Mouse (Mus musculus) A20 (cell line): ENCODE results near the gene Uqcrfs1.
A peak's percentile ranks its signal among the peaks of the same experiment; 100 is the strongest.

Source experiments
- DNase-seq: peaks from one replicate; pipeline ENCODE4 v3.0.0-alpha.2; 2011; ENCODE audit warnings: low read depth, low spot score

Gene Uqcrfs1

DNA sequence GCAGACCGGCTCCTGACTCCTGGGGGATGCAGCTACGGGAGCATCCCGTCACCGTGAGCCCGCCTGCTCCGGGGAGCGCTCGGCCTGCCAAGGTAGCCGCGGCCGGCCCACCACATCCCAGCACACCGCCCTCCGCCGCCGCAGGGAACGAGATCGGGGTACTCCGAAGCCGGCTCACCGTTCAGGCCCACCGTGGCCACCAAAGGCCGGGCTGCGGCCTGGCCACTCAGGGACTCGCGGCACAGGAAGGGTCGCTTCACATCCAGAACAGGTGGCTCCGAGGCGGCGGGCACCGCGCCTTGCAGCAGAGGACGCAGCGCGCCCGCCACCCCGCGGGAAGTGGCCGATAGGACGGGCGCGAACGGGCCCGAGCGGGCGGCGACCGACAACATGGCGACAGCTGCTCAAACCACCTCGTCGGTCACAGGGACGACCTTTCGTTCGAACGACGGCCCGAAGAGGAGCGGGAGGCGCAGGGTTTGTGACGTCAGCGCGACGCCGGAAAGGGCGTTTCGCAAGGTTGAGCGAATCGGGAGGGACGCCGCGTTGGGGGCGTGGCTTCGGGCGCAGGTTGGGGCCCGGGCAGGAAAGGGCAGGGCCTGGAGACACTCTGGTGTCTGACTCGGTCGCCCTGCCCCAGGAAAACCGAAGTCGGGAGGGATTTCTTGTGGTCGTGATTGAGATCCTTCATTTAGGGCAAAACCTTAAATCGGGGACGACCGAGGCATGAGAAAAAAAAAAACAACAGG is at the start of gene Uqcrfs1:
Uqcrfs1 (minus strand) TSS at position 507 of the 749 bp plus-strand sequence.
- peak; percentile 98 for DNase-seq

DNA sequence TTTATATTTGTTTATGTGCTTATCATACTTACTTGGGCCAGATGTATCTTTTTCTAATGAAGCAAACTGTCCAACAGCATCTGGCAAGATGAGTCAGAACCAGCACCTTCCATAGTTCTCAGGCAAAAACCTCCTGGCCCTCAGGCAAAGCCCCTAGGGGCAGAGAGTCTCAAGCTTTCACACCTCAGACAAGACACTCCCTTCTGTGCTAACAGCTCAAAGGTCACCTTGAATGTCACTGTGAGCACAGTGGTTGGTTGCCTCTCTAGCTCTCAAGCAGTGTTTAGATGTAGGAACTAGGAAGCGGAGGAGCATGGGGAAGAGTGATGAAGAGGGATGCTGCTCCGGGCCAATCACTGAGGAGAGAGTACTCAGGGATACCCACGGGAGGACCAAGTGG is 40.6 kb upstream of the Uqcrfs1 start:
- no peak for DNase-seq

DNA sequence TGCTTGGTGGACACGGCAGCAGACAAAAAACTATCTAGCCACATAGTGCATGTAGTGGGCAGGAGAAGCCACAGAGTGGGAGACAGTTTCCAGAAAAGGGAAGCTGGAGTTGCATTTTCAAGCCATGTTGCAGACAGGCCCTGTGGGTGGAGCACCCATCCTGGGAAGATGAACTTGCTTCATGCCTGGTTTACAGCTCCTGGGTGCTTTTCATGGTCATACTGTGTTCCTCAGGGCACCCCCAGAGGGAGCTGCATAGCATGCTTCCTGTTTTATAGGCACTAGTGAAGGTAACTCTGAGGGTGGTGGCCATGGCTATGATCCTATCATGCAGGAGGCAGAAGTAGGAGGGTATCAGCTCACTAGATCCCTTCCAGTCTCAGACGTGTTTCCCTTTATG is 37.4 kb upstream of the Uqcrfs1 start:
- peak; percentile 56 for DNase-seq

DNA sequence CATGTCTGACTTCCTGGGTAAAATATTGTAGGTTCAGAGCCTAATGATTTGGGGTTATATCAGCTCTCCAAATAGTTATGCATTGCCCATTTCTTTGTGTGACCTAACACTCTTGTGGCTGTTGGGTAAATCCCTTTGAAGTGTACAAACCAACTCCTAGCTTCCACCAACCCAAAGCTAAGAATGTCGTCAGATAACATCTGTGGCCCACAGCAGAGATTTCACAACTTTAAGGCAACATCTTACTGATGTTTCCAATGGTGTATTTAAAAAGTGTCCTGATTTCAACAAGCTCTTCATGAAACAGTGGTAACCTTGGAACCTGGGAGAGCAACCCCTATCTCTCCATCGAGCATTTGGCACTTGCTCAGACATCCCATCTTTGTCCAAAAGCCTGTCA is 33.6 kb upstream of the Uqcrfs1 start:
- no peak for DNase-seq

DNA sequence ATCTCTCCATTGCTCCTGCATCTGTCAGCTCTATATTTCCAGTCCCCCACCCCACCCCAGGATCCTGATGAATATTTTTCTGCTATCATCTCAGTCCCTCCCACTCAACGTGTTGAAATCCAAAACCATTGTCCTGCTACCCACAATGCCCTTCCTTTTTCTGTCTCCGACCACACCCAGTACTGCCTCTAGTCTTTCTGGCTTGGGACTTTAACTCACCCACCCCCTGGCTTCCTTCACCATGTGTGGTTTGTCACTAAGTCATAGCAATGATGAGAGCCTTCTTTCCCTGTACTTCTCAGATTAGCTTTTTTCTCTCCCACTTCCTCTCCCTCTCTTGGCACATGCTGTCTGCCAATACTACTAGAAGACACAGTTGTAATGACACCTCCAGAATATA is 31.7 kb upstream of the Uqcrfs1 start:
- no peak for DNase-seq

DNA sequence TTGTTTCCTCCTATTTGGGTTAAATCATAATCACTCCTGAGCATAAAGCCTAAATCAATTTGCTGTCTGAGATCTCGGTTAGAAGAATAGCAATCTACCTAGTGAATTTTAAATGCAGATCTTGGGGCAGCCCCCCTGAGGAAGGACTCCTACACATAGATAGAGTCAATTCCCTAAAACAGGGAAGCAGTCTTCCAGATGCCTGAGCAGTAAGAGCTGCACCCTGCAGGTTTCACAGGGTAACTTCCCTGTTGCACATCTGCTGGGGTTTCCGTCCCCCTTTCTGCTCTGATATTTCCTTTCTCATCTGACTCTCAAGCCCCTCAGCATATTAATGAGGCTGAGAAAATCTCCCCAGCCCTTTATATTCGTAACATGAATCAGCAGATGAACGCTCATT is 27.8 kb upstream of the Uqcrfs1 start:
- DNase-seq: peak; percentile 84

DNA sequence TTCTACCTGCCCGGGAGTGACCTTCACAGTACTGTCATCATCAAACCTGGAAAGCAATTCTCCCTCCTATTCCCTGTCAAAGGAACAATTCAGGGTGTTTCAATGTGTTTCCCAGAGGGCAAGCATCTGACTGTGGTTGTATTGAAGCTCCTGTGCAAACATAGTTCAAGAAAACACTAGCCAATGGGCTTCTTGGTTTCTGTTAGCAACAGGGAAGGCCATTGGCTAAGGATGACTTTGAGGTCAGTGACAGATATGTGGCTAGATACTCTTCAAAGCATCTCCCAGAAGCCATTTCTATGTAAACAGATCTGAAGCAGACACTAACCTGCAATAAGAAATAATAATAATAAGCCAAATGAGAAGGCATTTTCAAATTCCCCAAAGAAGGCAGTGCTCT is 25.0 kb upstream of the Uqcrfs1 start:
- no peak for DNase-seq

DNA sequence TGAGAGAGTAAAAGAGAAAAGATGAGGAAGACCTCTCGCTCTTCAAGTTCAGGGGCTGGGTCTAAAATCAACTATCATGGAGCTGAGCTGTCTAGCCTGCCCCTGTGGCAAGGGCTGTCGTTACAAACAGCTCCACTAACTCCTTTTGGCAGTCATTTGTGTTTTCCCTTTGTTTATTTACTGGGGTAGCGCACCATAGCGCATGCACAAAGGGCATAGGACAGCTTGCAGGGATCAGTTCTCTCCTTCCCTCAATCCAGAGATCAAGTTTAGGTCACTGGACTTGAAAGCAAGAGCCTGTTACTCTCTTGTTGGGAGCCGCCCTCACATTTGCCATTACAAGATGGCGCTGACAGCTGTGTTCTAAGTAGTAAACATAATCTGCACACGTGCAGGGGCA is 22.4 kb upstream of the Uqcrfs1 start:
- DNase-seq: no peak

DNA sequence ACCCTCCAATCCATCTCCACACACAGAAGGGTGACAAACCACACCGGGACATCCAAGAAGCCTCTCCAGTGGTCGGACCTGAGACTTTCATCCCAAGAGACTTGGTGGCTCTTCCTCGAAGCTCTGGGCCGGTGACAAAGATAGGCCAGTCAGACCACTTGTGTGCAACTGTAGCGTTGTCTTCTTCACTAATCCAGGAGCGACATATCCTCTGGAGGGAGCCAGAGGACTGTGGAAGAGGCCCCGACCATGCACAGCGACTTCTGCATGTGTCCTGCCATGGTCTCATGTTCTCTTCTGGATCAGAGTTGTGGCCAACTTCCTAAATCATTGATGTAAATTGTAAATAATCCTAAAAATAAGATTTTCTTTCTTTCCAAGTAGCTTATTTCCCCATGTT is 21.6 kb upstream of the Uqcrfs1 start:
- DNase-seq: peak; percentile 76

DNA sequence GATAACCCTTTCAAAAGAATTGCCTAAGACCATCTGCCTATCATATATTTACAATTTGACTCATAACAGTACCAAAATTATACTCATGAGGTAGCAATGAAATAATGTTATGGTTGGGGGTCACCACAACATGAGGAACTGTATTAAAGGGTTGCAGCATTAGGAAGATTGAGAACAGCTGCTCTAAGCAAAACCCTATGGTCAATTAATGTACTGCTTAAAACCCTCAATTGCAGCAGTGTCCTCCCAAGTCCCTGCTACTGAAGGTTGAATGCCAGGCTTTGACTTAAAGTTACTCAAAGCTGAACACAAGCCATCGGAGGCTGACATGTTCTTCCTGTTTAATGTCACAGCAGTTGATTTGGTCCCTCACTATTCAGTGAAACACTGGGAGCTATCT is 15.4 kb upstream of the Uqcrfs1 start:
- DNase-seq: no peak

DNA sequence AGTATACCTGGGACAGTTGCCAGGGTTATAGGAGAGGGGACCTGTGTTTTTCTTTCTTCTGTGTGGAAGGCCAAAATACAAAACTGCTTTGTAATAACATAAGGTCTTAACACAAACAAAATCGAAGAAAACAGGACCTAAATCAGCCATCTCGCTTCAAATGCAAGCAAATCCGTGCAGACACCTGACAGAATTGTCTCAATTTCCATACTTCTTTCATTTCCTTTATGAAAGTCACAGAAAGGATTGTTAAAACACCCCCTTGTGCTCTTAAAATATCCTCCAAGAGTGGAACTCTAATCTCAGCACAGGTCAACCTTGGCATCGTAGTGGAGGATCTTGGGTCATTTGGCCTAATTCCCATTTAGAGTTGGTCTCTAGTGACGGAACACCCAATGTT is 14.9 kb upstream of the Uqcrfs1 start:
- DNase-seq: peak; percentile 25

DNA sequence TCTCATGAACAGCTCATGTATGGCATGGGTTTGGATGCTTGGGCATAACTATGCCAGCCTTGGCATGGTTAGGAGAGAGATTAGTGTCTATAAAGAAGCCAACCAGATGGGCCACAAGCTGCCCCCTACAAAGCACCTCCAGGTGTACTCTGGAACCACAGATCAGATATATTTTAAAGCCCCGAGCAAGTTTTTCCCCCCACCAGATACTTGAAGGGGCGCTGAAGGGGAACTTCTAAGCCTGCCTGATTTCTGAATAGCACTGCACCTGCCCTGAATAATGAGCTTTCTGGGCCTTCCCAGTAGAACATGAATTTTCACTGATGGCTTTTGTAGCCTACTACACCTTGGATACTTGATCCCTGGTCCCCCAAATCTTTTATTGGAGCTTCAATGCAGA is 12.6 kb upstream of the Uqcrfs1 start:
- DNase-seq: peak; percentile 53

DNA sequence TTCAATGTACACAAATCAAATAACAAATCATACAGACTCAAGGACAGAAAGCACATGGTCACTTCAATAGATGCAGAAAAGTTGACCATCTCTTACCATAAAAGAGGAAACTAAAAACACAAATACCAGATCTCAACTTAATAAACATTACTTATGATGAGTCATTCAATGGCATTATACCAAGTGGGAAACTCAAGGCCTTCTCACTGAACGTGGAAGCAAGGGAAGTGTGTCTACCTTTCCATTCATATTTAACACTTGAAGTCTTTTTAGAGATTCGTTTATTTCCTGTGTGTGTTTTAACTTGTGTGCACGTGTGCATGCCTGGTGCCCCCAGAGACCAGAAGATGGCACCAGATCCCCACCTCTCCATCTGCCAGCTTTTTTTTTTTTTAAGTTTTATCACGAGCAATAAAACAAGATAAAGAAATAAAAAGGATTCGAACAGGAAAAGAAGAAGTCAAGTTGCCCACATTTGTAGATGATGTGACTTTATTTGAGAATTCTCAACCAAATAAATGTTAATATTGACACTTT is 8.0 kb upstream of the Uqcrfs1 start:
- DNase-seq: peak; percentile 63

DNA sequence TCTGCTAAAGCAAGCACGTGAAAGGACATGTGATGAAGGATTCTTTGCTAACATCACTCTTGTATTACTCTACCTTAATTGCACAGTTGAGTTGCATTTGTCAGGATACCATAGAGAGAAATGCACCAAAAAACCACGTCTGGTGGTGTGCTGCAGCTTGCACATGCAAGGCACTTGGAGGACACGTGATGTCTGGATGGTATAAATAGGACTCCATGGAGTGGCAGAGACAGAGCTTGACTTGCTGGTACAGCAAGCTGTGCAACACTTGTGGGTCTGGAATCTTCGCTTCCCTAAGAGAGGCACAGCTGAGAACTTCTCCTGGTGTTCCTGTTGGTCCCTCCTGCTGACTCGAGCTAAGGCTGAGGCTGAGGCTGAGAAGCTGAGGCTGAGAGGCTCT is 4.2 kb upstream of the Uqcrfs1 start:
- no peak for DNase-seq

DNA sequence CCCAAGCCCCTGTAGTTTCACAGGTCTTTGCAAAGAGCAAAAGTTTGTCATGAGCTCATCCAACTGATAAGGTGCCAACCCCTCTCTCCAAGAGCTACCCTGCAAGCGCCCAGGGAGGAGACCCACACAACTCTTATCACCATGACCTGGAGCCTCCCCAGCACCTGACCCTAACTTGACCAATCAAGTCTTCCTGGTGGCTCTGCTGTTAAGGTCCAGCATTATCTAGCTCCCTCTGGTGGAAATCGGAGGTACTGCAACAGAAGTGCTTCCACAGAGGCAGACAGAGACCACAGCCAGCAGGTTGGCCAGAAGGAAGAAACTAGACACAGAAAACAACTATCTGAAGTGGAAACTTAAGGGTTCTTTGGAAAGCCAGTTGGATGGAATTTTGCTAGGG is 3.7 kb upstream of the Uqcrfs1 start:
- DNase-seq: peak; percentile 90

DNA sequence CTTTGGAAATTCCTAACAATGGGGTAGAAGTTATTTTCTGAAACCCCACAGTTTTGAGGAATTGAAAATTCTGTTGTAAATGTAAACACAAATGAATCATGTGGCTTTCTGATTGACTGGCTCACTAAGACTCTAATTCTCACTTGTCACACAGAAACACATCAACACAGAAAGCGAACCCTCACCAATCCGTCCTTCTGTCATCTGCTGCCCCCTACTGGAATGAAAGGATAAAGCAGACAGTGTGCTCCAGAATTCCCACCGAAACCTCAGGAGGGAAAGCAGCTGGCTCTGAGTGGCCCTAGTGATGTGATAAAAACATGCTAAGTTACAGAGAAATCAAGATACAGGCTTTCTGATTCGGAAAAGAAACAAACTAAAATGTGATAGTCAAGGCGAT is 14.4 kb downstream of the Uqcrfs1 start:
- DNase-seq: peak; percentile 59

DNA sequence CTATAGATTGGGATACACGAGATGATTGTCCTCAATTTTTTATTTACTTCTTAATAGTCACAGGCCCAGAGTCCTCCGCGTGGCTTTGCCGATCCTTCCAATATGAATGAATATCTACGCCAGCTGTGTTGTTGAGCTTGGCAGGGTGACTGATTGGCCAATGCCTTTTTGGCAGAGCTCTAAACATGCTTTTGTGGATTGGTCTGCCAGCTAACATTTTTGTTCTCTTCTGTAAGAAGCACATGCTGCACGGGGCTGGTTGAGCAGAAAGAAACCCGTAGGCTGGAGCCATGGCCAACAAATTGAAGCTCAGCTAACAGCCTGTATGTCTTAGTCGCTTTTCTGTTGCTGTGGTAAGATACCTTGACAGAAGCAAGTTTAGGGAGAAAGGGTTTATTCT is 20.2 kb downstream of the Uqcrfs1 start:
- DNase-seq: no peak

DNA sequence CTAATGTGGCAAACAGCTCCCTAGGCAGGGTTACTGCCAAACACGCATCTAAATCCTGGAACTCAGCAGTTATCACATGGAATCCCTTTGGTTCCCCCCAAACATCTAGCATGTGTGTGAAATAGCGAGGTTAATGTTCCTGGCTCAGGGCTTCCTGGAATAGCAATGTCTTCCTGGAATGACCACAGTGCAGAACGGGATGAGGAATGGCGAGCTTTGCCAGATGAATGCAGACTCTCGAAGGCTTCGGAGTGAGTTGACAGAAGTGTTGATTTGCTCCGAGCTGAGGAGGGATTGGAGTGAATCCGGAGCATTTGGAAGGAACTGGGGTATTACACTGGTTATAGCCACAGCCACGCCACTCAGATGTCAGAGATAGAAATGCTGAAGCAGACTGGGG is 21.2 kb downstream of the Uqcrfs1 start:
- DNase-seq: no peak

DNA sequence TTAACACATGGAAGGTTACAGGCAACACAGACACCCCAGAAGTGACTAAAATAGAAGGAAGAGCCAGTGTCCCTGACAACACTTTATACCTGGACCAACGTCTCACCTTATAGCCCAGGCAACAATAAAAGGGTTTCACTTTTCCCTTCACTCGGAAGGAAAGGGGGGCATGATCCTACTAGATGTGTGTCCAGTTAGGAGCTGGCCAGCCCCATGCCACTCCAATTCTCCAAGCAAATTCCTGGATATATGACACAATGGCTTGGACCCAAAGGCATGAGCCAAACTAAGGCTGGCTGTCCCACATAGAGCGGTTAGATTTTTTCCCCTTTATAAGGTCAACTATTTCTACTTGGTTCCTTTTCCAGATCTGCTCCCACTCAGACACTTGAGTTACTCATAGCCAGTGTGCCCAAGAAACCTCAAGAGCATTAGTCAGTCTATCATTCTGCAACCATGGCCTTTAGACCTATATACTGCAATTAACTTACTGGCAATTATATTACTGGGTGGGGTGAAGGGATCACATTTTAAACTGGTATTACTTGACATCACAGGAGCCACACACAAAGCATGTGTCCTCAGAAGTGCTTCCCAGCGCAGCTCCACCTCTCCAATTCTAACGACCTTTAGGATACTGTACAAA is 21.8 kb downstream of the Uqcrfs1 start:
- DNase-seq: no peak

DNA sequence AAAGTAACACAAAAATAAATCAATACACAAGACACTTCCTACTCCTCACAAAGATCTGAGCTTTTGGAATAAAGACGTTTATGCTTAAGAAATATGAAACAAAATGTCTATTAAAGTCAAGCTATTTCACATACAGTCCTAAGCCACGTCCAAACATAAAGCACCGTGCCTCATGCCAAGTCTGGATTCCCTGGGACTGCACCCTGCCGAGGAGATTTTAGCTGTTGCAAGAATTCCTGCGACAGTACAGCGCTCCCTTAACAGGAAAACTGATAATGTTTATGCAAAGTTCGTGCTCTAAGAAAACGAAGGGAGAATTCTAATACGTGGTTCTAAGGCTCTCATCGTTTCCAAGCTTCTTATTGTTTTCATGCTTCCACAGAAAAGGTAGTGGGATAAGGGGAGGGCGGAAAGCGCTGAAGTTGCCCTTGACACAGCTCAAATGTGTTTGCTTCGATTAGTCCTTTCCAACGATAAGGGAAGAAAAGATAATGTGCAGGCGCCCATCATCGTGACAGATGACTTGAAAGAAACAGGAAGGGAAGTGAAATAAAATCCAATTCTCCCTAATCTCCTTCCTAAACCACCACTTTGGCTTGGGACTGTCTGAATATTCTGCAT is 23.8 kb downstream of the Uqcrfs1 start:
- no peak for DNase-seq

DNA sequence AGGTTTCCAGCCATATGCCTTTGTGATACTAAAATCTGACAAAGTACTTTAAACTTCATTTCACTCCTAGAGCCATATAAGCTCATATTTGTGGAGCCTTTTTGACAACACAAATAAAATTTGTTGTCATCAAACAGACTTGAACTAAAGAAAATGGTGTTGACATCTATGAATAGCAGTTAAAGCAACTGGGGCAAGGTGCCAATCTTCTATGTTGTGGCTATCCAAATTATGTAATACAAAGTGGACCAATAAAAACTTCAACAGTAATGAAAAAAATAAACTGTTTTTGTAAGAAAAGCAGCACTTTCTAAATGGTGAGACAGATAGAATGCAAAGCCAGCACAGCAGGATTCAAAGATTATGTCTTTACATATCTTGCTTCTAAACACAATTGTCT is 27.0 kb downstream of the Uqcrfs1 start:
- no peak for DNase-seq

DNA sequence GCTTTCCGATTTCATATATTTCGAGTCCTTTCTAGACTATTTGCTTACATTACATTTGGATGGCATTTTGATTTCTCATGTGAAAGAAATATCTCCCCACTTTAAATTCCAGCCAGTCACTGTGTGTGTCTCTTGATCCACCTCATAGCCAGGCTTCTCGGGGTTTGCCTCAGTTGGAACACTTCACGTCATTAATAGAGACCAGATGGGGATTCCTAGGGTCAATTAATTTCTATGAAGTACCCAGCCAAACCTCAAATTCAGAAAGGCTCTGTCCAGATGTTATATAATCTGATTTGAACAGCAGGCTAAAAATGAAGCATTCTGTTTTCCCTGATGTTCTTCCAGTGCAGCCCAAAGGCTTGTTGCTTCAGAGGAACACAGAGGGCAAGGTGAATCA is 37.5 kb downstream of the Uqcrfs1 start:
- DNase-seq: no peak

DNA sequence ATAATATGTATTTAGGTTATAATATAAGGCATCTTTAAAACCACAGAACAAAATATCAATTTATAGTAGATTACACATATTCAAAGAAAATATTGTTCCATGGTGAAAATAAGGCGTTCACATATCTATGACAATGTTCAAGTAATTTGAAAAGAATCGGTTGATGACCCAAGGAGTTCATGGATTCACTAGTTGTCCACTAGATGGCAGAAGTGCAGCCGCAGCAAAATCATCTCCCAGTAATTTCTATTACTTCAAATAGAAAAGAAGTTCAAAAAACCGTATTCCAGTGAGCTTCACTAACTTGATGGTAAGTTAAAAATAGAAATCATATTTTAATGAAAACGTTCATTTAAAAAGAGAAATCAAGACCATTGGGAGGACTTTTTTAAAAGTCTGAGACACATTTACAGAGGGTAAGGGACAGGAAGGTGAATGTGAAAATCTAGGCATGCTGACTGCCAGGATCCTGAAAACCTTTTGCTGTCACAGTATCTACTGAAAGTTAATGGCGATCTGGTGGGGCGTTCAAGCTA is 43.2 kb downstream of the Uqcrfs1 start:
- peak; percentile 51 for DNase-seq
